Mouse (Mus musculus) A20 (cell line): ENCODE measurements around the gene Psmb11.
A peak's percentile ranks its signal among the peaks of the same experiment; 100 is the strongest.

ENCODE experiments used
- DNase-seq: peaks from one replicate; pipeline ENCODE4 v3.0.0-alpha.2; 2011; ENCODE audit warnings: low read depth, low spot score

Gene Psmb11

DNA sequence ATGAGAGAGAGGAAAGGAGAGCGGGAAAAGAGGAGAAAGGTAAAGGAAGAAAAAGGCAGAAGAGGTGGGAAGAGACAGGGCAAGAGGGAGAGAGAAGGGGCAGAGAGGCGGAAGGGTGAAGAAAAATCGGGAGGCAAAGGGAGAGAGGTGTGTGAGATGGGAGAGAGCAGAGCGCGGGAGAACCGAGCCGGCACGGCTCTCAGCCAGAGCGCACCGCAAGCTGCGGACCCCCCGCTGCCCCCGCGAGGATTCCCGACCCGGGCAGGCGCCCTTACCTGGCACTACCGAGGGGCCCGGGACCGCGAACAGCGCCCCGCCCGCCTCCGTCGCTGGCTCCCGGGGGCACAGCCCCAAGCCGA lies 19.7 kb downstream of the Psmb11 start, which contains the start of gene Gm17606:
Gene Gm17606, plus strand, starts transcription at position 7 of the 359 bp plus-strand sequence.
- no peak for DNase-seq

DNA sequence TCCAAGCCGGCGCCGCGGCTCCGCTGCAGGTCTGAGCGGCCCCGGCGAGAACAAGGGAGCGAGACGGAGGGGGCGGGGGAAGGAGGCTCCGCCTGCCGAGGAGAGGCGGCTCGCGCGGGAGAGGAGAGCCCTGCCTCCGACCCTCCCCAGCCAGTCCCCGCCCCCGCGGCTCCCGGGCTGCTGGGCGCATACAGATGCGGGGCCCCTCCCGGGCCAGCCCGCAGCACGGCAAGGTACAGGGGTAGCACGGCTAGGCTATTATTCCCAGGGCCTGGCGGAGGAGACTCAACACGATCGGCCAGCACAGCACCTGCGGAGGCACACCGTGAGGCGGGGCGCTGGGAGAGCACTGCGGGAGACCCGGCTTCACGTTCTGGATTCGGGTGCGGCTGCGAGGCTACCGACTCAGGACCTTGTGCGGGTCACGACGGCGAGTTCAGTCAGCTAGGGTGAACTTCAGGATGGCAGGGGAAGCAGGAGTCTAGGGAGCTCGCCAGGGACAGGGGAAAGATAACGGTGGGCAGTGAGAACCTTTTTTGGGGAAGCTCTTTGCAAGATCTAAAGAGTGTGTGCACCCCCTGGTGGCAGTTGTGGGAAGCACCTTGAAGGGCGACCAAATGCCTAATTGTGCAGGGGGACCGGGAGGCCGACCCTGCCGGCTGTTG lies 20.2 kb downstream of the Psmb11 start, which contains the start of gene Cdh24:
Gene Cdh24, minus strand, starts transcription at position 60 of the 665 bp plus-strand sequence.
- DNase-seq: peak; percentile 92

DNA sequence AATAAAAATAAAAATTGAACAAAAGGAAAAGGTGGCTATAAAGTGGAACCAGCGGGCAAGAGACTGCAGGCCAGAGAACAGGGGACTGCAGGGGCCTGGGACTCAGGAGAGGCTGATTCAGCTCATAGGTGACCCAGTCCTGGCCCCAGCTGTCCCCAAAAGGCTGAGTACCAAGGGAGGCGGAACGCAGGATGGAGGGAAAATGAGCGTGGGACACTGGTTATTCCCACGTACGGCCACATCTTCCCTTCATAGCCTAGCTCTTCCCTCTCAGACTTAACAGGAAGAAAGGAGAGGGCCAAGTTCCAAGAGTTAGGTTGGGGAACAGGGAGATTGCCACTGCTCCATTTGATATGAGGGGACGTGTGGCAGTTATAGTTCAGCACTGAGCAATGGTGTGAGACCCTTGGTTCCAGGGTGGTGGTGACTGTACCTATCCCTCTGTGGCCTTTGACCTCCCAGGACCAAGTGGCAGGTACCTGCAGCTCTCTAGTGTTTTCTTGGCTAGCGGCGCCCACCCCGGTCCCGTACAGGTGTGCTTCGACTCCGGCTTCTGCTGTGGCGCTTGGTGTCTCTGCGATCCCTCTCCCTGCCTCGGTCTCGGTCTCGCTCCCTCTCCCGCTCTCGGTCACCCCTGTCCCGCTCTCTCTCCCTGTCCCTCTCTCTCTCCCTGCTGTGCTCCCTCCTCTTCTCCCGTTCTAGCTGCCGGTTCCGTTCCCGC lies 21.2 kb downstream of the Psmb11 start:
- no peak for DNase-seq

DNA sequence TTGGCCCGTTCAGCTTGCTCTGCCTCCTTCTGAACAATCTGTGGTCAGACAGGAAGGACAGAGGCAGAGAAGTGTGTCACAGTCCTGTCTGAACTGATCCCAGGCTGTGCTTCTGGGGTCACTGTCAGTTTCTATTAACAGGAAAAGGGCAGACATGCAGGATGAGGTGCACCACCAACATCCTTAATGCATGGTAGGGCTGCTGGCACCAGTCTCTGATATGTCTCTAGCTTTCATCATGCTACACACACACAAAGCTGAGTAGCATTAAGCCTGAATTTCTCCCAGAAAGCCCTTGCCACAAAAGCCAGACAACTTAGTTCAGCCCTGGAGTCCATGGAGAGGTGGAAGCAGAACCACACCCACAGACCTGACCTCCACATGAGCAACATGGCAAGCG lies 21.8 kb downstream of the Psmb11 start:
- no peak for DNase-seq

DNA sequence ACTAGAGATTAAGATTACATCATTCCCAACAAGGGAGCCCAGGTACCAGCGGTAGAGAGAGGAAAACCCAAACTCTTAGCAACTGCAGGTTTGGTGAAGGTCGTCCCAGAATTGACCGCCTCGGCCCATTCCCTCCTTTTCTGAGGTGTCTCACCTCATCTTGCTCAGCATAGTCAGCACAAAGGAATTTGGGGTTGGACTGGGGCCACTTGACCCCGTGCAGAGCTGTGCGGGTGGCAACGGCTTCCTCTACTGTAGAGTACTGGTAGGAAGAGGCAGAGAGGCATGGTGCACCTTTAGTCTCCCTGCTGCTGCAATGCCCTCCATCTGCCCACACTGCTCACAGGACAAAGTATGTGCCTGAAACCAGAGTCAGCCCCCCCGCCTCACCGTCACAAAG lies 23.1 kb downstream of the Psmb11 start:
- no peak for DNase-seq

DNA sequence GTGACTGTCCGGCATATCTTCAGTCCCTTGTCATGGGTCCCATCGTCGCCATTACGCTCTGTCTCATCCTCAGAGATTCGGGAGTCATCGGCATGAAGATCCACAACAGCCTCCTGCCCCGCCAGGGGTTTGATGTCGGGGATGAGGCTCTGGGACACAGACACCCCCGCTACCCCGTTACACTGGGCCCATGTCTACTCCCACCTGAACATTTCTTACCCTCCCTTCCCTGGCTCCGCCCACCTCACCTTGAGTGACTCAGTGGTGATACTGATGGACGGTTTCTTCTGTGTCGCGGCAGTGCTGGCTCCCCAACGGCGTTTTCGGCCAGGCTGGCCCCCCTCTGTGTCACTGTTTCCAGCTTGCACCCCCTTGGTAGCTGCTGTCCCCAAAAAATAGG lies 25.2 kb downstream of the Psmb11 start:
- DNase-seq: no peak

DNA sequence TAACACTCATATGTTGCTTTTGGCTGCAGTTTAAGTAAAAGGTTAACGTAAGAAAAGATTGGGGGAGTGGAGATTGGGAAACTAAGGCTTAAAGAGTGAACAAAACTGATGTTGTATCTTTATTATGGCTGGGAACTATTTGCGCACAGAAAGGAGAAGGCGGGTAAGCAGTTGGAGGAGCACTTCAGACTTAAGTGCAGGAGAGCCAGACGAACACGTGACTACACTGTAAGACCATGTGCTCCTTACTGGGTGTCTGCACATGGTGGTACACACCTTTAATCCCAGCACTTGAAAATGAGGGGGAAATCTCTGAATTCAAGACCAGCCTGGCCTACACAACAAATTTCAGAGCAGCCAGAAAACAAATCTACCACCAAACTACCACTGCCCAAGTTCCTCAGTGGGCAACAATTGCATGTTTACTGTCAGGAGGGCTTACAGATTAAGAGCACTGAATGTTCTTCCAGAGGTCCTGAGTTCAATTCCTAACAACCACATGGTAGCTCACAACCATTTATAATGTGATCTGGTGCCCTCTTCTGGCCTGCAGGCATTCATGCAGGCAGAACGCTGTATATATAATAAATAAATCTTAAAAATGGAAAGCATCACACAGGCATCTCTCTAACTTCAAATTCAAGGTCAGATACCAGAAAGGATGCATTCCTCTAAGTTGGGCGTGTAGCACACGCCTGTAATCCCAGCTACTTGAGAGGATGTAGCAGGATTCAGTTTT lies 25.8 kb downstream of the Psmb11 start:
- DNase-seq: no peak

DNA sequence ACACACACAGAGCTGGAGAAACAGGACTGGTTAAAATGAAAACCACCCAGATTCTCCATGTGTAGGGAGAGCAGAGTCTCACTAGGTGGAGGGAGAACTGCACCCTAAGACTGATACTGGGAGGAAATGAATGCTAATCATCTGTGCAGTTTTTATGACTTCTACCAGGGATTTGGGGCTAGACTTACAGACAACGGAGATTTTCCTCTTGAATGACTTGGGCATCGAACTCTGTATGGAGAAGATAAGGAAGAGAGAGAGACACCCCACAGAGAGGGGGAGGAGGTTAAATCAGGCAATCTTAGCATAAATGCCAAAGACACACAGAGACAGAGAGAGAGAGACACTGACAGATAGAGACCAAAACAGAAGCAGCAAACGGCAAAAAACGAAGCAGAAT lies 26.7 kb downstream of the Psmb11 start:
- no peak for DNase-seq

DNA sequence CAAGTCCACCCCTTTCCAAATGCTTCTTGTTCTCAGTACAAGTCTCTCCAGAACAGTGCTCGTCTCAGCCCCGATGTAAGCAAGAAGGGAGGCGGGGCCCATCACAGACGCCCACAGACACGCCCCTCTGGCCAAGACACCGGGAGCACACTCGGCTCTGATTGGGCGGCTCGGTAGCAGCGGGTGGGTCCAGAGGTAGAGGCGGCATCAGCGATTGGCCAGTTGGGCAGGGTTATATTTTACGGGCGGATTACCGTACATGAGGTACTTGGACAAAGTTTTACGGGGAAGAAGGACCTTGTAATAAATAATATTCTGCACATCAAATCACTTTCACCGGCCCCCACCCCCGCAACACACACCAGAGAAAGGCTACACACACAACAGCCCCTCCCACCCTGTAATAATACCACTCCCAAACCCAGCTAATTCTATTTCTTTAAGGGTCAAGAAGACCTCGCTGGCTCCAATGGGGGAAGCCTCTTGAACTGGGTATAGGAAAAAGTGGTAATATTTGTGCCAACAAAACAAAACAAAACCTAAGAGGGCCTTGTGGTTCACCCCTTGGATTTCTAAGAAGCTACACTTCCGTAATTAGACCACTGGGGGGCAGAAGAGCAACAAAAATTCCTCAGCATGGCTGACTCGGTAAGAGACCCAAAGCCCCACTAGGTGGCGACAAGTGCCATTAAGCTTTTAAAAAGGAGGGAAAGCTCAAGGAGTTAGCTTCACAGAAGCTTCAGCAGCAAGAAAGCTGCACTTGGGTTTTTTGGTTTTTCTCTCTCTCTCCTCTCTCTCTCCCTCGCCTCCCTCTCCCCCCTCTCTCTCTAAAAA lies 29.6 kb downstream of the Psmb11 start:
- peak; percentile 89 for DNase-seq

DNA sequence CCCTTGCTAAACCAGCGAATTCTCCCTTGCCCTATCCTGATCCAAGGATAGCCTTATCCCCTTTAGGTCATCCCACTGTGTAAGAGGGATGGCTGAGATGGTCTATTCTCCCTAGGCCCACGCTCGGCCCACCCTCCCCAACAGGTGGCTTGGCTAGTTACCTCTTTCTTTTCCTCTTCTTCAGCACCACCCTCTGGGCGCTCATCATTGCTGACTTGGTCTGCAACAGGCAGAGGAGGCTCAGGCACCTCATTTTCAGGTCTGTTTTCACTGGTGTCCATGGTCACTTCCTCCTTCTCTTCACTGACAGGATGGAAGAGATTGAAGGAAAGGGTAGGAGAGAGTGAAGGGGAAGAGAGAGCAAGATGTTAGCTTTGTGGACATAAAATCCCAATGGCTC lies 30.3 kb downstream of the Psmb11 start:
- peak; percentile 74 for DNase-seq

DNA sequence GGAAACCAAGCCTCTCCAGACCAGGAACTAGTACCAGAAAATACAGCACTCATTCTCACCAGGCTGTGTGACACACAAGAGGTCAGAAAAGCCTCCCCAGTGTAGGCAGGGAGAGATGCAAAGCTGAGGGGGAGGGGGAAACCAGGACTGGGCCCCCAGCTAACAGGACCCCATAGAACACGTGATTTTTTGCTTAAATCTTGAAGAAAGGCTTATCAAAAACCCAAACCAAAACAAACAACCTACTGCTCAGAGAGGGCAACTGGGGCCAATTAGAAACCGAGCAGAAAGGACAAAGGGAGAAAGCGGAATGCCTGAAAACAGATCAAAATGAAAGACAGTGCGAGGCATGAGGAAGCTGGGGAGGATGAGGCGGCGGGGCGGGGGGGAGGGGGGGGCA lies 31.6 kb downstream of the Psmb11 start:
- peak; percentile 62 for DNase-seq

DNA sequence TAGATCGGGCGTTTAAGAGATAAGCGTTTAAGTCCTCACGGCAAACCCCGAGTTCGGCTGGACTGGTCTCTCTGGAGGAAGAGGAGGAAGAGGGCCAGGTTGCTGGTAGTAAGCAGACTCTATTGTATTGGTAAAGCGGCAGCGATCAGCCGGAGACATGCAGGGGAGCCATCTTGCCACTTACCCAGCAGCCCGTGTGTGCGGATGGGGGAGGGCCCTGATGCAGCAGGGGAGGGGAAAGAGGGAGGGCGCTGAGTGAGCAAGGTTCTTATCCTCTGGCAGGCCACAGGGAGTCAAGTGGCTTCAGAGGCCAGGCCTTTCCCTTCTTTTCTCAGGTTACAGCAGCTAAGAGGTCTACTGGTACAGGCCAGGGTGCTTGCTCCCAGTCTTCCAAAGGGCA lies 32.3 kb downstream of the Psmb11 start:
- peak; percentile 88 for DNase-seq

DNA sequence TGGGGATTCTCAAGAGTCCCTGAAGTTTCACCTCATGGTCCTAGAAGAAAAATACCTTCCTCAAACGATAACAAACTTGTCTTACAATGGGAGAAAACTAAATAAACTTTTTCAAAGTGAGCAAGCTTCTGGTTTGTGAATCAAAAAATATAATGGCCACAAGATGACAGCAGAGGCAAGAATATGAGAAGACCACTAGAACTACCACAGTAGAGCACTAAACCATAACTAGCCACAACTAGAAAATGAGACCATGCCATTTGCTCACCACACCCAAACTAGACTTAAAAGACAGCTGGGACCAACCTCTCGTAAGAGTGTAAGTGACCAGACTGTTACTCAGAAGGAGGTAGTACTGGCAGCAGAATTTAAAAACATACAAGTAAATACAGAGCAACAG lies 38.8 kb downstream of the Psmb11 start:
- DNase-seq: peak; percentile 70

DNA sequence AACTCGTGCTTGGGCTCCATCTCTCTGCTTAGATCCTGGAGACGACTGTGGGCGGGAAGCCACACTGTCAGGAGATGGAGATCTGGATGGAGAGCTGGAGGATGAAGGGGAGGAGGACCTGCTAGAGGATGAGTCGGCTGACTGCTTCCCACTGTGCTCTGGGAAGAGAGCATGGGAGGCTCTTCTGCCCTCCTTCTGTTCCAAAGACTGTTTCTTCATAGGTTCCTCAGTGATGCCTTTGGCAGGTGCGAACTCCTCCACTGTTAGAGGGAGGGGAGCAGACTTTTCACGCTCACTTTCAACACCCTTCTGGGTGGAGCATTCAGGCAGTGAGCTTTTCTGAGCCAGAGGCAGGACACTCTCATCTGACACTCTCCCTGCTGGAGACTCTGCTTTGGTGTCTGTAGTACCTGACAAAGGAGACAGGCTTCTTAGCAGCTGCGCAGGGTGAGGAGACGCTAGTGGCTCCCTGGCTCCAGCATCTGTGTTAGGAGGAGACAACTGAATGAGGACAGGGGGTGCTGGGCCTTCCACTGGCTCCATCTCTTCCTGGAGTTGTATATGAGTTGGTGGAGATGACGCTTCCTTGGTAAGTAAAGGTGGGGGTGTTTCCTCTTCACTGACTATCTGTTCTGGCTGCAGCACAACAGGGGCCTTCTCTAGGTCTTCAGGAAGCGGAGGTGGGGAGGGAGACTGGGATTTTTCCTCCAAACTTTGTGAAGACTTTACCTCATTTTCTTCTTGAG lies 43.4 kb downstream of the Psmb11 start:
- no peak for DNase-seq

DNA sequence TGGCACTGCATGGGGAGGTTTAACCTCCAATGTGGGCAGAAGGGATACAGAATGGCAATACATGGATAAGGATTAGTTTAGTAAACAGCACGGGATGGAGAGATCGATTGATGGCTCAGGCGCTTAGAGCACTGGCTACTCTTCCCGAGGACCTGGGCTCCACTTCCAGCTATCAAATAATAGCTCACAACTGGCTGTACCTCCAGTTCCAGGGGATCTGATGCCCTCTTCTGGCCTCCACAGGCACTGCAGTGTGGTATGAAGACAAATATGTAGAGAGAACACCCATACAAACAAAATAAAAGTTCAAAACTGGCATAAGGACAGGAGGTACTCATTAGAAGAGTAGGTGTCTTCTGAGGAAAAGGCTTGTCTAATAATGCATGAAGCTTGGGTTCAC lies 48.1 kb downstream of the Psmb11 start:
- DNase-seq: peak; percentile 55

DNA sequence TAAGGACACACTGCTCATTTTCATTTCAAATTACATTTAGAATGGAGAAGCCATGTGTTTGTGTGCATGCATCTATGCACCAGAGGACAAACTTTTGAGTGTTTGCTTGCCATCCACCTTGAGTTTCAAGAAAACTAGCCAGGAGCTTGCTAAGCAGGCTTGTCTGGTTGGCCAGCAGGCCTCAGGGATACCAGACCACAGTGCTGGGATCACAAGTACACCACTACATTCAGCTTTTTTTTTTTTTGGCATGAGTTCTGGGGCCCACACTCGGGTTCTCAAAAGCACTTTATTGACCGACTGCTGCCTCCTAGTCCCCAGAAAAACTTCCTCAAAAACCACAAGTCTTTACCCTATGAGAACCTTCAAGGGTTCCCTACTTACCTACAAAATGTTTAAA lies 53.1 kb downstream of the Psmb11 start:
- DNase-seq: no peak

DNA sequence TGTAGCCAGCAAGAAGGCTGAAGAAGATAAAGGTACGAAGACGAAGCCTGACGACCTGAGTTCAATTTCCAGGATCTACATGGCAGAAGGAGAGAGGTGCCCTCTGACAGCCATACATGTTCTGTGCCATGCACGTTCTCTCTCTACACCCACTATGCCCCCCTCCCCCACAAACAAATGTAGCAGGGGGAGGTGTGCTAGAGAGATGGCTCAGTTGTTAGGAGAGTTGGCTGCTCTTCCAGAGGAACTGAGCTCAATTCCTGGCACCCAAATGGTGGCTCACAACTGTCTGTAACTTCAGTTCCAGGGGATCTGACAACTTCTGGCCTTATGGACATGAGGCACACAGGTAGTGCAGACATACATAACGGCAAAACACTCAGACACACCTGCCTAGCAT lies 55.1 kb downstream of the Psmb11 start:
- no peak for DNase-seq

DNA sequence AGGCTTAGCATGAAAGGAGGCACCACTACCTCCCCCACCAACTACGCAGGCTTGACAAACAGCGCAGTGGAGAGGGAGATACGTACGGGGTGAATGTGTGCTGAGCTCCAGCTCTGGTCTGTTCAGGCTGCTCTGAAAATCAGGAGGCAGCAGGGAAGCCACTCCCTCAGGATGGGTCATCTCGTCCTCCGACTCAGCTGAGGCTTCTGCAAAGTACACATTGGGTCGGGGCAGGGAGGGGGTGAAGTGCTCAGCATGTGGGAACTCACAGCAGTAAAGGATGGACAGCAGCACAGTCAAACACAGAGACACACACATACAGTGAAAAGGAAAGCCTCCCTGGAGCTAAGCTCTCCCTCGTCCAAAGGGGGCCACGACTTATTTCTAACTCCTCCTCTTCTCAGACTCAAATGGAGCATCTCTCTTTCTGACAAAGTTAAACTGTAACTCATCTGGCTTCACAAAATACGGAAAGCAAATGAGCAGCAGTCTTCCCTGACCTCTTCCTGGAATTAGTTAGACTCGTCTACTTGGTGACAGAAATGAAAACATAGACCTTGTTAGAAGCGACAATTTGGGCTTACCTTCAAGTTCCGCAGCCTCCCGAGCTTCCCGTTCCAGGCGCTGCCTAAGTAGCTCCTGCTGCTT lies 57.5 kb downstream of the Psmb11 start:
- no peak for DNase-seq
